Mouse (Mus musculus) retina, postnatal 7 days (tissue): Measurements from ENCODE around the gene Os9.

Source experiments
- DNase-seq: peaks from one replicate; pipeline ENCODE4 v3.0.0-alpha.2; 2012; ENCODE audit warnings: low read depth, low spot score

Os9 gene

GRCm38 (mm10) chr10:127118470-127118869, 2.5 kb downstream of the Os9 start:
- no peak for DNase-seq

GRCm38 (mm10) chr10:127115068-127115467, 5.9 kb downstream of the Os9 start:
- DNase-seq, result no peak

- DNase-seq, result no peak
These were observed 6.5 kb downstream of the Os9 start for GRCm38 (mm10) chr10:127114408-127114807.

- DNase-seq, result no peak
These were observed 9.7 kb downstream of the Os9 start for GRCm38 (mm10) chr10:127111001-127111887.

GRCm38 (mm10) chr10:127108262-127108583, 12.7 kb downstream of the Os9 start:
- DNase-seq, result no peak

GRCm38 (mm10) chr10:127107563-127108261, 13.2 kb downstream of the Os9 start:
- DNase-seq, result no peak

GRCm38 (mm10) chr10:127103631-127104030, 17.3 kb downstream of the Os9 start:
- DNase-seq, result no peak

- no peak for DNase-seq
These were observed 19.8 kb downstream of the Os9 start for GRCm38 (mm10) chr10:127101151-127101550.

GRCm38 (mm10) chr10:127100414-127100813, 20.5 kb downstream of the Os9 start:
- no peak for DNase-seq

GRCm38 (mm10) chr10:127099868-127100267, 21.1 kb downstream of the Os9 start:
- no peak for DNase-seq

- no peak for DNase-seq
These were observed 21.7 kb downstream of the Os9 start for GRCm38 (mm10) chr10:127099191-127099590.

- no peak for DNase-seq
These were observed 22.4 kb downstream of the Os9 start for GRCm38 (mm10) chr10:127098514-127098913.

GRCm38 (mm10) chr10:127094382-127094802, 26.5 kb downstream of the Os9 start:
- DNase-seq, result no peak

GRCm38 (mm10) chr10:127092742-127093141, 28.2 kb downstream of the Os9 start:
- DNase-seq, result no peak

- no peak for DNase-seq
These were observed 29.2 kb downstream of the Os9 start for GRCm38 (mm10) chr10:127091507-127092396.

GRCm38 (mm10) chr10:127090560-127091411, 30.1 kb downstream of the Os9 start:
- DNase-seq, result no peak

GRCm38 (mm10) chr10:127085633-127086032, 35.3 kb downstream of the Os9 start:
- DNase-seq, result no peak

- no peak for DNase-seq
These were observed 35.9 kb downstream of the Os9 start for GRCm38 (mm10) chr10:127085052-127085451.

- DNase-seq, result no peak
These were observed 37.0 kb downstream of the Os9 start for GRCm38 (mm10) chr10:127083915-127084306.

- no peak for DNase-seq
These were observed 37.5 kb downstream of the Os9 start for GRCm38 (mm10) chr10:127083292-127083914.
